Mouse (Mus musculus) large intestine, adult 2 months (tissue): ENCODE results near the gene Ip6k2. TPM values are rescaled to one million over a fixed set of nuclear protein-coding genes. Genes with fewer than 3 reads are reported as not detected.
A peak's percentile ranks its signal among the peaks of the same experiment; 100 is the strongest.

ENCODE experiments used
- DNase-seq: peaks from one replicate; pipeline ENCODE4 v3.0.0-alpha.2; 2012; ENCODE audit warnings: low read depth, low spot score
- WGBS: fragments of 180-500 bp; shearing (Covaris S2); methylation state at CpG from one replicate; pipeline ENCODE4 v1.1.7; 2018; 5-methylcytosine and 5-hydroxymethylcytosine counted together
- polyA plus RNA-seq: library from polyadenylated mRNA; depleted of rRNA; stranded (reverse); fragments of >200 nt; gene quantifications from 2 replicates; pipeline ENCODE4 v1.2.3, GENCODE M21; 2012

Gene Ip6k2
- polyA plus RNA-seq, 1 experiment = 39.4 TPM

DNA sequence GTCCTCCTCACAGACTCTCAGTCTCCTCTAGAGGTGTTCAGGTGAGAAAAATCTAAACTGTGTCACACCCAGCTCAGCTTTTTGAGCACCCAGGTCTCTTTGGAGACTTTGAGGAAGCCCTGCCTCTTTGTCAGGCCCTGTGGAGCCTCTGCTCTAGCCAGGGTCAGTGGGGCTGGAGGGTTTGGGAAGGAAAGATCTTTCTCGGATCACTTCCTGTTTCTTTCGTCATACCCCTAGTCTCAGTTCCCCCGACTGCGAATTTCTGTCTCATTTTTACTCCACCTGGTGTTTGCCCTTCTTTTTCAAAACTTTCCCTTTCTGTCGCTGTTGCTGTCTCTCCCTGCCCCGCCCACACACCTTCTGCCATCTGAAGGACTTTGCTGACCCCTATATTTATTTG is 26.1 kb downstream of the Ip6k2 start:
- no peak for DNase-seq
- WGBS = 60% methylated on average over 6 of the region's 6 CpGs

DNA sequence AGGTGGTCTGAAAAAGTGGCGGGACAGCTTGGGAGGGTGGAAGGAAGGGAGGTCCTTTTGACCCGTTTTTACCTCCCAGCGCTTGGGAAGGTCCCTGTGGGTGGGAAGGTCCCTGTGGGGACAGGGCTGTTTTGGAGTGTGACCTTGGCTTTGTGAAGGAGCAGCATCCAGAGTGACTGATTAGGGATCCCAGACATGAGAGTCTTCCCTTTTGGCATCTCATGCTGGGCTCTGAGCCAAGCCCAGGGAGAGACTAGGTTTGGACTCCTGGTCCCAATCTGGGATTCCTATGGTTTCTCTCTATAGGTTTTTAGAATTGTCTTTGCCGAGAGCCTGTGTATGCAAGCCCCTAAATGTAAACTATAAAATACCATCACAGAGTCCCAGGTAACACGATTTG is 26.9 kb downstream of the Ip6k2 start:
- WGBS = 90% methylated on average over 5 of the region's 5 CpGs
- DNase-seq = no peak

GRCm38 (mm10) chr9:108815557-108815956 is 32.0 kb downstream of the Ip6k2 start:
- DNase-seq = no peak
- 85% methylated on average over 7 of the region's 7 CpGs for WGBS

DNA sequence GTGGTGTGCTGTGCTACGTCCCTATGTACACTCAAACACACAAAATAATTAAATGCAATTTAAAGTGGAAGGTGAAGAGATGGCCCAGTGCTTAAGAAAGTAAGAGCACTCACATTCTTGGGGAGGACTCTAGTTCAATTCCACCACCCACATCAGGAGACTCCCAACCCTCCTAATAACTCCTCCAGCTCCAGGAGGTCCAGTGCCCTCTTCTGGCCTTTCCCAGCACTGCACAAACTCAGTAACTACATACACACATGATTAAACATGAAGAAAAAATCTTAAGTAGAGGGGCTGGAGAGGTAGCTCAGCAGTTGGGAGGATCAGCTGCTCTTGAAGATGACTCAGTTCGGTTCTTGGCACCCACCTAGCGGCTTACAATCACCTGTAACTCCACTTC is 35.9 kb downstream of the Ip6k2 start:
- no peak for DNase-seq
- 62% methylated on average over 3 of the region's 3 CpGs for WGBS

- no peak for DNase-seq
- WGBS = 64% methylated on average over 5 of the region's 5 CpGs
These were observed 36.5 kb downstream of the Ip6k2 start for GRCm38 (mm10) chr9:108820077-108820476.

DNA sequence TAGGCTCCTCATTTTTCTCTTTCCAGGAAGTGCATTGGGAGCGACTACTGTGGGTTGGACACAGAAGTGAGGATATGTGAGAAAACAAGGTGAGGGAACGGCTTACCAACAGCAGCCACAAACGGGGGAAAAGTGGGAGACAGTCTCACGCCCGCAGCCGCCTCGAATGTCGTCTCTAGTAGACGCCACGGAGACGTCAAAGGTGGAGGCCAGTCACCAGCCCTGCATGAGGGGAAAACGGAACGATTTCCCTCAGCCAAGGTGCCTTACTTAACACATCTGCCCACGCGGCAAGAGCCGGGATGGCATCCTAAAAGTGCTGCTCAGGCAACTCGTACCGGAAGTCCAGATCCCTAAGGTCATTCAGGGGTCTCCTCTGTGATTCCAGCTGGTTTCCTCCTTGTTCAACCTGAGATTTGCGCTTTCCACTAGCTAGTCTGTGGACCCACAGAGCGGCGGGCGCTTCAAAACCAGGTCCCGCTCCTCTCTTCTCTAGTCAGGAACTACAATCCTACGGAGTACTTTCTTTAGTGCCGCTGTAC is 40.6 kb downstream of the Ip6k2 start:
- DNase-seq = no peak
- WGBS = 10% methylated on average over 25 of the region's 25 CpGs

DNA sequence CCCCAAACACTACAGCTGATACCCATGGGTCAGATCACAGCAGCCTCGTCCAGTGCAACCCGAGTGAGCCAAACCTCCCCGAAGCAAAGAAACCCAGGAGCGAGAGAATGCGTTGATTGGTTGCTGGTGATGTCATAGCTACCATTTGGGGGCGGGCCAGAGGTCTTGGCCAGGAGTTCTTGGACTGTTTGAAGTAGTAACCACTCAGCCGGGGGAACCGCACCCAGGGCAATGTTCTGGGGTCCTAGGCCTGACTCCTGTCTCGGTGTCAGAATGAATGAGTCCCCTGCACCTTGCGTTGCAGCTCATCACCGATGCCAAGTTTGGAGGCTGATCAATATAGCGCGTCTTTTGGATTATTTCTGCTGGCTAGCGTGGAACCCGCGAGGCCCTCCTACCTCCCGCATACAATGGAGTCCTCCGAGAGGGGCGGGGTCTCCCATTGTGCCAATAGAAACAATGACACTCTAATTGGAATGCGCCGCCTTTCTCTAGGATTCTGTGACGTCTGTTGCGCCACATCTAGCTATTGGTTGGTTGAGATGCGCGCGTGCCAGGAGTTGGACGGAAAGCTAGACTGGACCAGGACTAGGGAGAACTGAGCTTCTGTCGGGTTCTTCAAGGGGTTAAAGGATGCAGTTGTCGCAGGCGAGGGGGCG is 41.3 kb downstream of the Ip6k2 start:
- DNase-seq = no peak
- 5% methylated on average over 31 of the region's 31 CpGs for WGBS

- DNase-seq = no peak
- 4% methylated on average over 67 of the region's 70 CpGs for WGBS
These were observed 42.5 kb downstream of the Ip6k2 start, which contains the start of gene Celsr3 for GRCm38 (mm10) chr9:108825820-108826699. Gene Celsr3 (plus strand): TSS chr9:108826320.

DNA sequence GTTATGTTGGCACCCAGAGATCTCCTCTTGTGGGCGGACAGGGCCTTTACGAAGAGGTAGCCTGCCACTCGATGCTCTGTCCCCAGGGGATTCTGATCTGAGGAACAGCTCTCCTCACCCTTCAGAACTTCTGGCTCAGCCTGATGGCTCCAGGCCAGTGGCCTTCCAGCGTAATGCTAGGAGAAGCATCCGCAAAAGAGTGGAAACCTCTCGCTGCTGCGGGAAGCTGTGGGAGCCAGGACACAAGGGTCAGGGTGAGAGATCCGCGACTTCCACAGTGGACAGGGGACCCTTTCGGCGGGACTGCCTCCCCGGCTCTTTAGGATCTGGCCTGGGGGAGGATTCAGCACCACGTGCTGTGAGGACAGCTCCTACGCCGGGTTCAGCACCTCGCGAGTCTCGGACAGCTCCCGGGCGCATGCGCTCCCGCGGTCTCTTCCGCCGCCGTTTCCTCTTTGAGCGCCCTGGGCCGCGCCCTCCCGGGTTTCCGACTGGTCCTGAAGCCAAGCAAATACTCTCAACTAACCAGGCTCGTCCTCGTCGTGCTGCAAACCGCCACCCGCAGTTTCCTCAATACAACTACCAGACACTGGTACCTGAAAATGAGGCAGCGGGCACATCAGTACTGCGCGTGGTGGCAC is 43.2 kb downstream of the Ip6k2 start:
- 3% methylated on average over 39 of the region's 39 CpGs for WGBS
- DNase-seq = no peak

DNA sequence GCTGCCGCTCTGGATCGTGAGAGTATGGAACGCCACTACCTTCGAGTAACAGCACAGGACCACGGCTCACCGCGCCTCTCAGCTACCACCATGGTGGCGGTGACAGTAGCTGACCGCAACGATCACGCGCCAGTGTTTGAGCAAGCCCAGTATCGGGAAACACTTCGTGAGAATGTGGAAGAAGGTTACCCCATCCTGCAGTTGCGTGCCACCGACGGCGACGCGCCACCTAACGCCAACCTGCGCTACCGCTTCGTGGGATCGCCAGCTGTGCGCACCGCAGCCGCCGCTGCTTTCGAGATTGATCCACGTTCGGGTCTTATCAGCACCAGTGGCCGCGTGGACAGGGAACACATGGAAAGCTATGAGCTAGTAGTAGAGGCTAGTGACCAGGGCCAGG is 43.9 kb downstream of the Ip6k2 start:
- DNase-seq = no peak
- WGBS = 7% methylated on average over 34 of the region's 34 CpGs

DNA sequence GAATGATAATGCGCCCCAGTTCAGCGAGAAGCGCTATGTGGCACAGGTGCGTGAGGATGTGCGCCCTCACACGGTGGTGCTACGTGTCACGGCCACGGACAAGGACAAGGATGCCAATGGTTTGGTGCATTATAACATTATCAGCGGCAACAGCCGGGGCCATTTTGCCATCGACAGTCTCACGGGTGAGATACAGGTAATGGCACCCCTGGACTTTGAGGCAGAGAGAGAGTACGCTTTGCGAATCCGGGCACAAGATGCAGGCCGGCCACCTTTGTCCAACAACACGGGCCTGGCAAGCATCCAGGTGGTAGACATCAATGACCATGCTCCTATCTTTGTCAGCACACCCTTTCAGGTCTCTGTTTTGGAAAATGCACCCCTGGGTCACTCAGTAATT is 44.3 kb downstream of the Ip6k2 start:
- 53% methylated on average over 18 of the region's 18 CpGs for WGBS
- no peak for DNase-seq

- 4% methylated on average over 23 of the region's 23 CpGs for WGBS
These were observed 48.0 kb downstream of the Ip6k2 start for GRCm38 (mm10) chr9:108831637-108832036.

DNA sequence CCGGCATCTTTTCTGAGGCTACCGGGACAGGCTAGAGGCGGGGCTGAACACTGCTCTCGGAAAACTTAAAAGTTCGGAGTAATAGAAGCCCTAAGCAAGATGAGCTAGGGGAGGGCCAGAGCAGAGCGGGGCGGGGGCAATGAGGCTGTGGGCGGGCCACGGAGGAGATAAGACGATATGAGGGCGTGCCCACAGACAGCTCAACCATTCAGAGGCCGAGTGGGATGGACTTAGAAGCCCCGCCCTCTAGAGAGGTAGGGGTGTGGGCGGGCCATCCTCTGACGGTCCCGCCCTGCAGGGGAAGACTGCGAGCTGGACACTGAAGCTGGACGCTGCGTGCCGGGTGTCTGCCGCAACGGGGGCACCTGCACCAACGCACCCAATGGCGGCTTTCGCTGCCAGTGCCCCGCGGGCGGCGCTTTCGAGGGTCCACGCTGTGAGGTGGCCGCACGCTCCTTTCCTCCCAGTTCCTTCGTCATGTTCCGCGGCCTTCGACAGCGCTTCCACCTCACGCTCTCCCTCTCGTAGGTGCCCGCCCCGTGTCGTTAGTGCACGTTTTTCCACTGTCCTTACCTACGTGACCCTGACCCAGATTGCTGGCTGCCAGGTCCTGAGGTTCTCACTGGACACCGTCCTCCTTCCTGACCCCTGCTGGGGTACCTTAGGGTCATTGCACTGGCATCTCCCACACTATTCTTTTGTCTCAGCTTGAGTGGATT is 49.0 kb downstream of the Ip6k2 start:
- 2% methylated on average over 46 of the region's 46 CpGs for WGBS
- DNase-seq = peak; percentile 68

More at GRCm38 (mm10) chr9:108831637-108832036, 48.0 kb downstream of the Ip6k2 start:
- no peak for DNase-seq

GRCm38 (mm10) chr9:108842989-108843388 is 59.4 kb downstream of the Ip6k2 start:
- 8% methylated on average over 14 of the region's 14 CpGs for WGBS
- peak; percentile 46 for DNase-seq

- WGBS = 91% methylated on average over 5 of the region's 5 CpGs
- no peak for DNase-seq
These were observed 61.8 kb downstream of the Ip6k2 start for GRCm38 (mm10) chr9:108845390-108845789.

DNA sequence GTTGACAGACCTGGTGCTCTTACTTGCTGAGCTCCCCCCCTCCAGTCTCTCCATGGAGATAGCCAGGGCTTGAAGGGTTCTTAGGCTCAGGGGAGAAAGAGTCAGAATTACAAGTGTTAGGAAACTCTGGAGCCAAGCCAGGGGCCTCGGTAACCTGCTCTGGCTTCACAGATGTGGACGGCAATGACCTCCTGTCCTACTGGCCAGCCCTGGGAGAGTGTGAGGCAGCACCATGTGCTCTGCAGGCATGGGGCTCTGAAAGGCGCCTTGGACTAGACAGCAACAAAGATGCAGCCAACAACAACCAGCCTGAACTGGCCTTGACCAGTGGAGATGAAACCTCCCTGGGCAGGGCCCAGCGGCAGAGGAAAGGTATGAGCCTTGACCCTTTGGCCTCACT is 63.8 kb downstream of the Ip6k2 start:
- WGBS = 65% methylated on average over 4 of the region's 4 CpGs
- DNase-seq = no peak

- 59% methylated on average over 17 of the region's 17 CpGs for WGBS
- no peak for DNase-seq
These were observed 64.8 kb downstream of the Ip6k2 start for GRCm38 (mm10) chr9:108848419-108848818.

DNA sequence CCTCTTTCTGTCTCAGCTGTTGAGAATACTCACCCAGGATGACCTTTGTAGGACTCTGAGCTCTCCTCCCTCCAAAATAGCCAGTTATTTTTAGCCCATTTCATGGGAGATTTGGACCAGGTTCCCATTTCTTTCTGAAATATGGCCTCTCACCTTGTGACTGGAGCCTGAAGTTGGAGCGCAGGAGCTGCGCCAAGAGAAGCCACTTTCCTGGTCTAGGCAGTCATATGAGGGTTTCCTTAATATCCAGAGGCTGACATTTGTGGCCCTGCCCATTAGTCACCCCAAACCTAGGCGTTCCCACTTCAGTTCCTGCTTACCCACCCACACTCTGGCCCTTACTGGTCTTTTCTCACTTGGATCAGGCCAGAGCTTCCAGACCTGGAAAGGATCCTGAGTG is 69.4 kb downstream of the Ip6k2 start, which contains the start of gene Slc26a6:
Gene Slc26a6, plus strand, starts transcription at position 308 of the 400 bp plus-strand sequence.
- no peak for DNase-seq

DNA sequence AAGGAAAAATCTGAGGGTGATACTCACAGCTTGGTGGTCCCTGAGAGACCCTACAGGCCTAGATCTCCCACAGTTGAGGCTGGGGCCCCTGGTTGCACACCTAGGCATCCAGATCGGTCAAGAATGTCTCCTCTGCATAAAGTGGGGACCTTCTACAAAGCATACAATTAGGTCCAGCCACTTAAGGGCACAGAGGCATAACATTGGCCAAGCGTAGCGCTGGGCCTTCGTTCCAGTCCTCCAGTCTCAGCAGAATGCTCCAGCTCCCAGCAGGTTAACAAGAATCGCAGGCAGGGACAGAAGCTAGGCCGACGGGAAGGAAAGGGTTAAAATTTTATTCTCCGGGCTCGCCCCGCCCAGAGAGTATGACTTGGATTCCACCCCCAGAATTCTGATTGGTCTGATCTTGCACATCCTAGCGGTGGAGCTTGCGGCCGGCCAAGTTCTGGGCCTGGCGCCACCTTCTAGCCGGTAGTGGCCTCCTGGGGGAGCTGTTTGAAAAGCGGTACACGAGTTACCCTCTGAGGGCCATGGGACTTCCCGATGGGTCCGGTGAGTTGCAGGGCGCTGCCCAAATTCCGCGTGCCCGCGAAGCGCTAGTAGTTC is 70.1 kb downstream of the Ip6k2 start:
- 2% methylated on average over 25 of the region's 25 CpGs for WGBS
- peak; percentile 83 for DNase-seq

More for the DNA sequence above, 69.4 kb downstream of the Ip6k2 start, which contains the start of gene Slc26a6:
- 77% methylated on average over 3 of the region's 3 CpGs for WGBS
